Mouse (Mus musculus): ENCODE measurements at regions not wholly inside any gene's neighbourhood (a gene's known extent, or its start where the extent isn't known, plus 50 kb on each side); places are given as distances from the start of the nearest gene placed in this dataset.

- no peak overlapping the region for H3K27ac ChIP-seq (ENCODE audit: control insufficient read depth, insufficient read depth, low read length)
- 94% methylated on average over 2 of the region's 2 CpGs for WGBS
- no peak for TF ChIP-seq POLR2A (IDR thresholded peaks at IDR 0.05; ENCODE audit: control insufficient read depth, extremely low read depth, insufficient read depth, low read length, poor library complexity)
- no peak for TF ChIP-seq CTCF (IDR thresholded peaks at IDR 0.05; ENCODE audit: borderline replicate concordance, control insufficient read depth, extremely low read depth, insufficient read depth, low read length, poor library complexity)
- no peaks in the 10 kb centered on the region for H3K27me3 ChIP-seq (ENCODE audit: control insufficient read depth, insufficient read depth, low read length)
- H3K4me3 ChIP-seq (ENCODE audit: control insufficient read depth, insufficient read depth, low read length): no peak overlapping the region
- no peaks in the 10 kb centered on the region for H3K4me1 ChIP-seq (replicated peaks; ENCODE audit: control insufficient read depth, insufficient read depth, low read length)
- H3K36me3 ChIP-seq (ENCODE audit: control insufficient read depth, insufficient read depth, low read length): no peaks in the 10 kb centered on the region
- DNase-seq: no peak
Measured at GRCm38 (mm10) chr6:73401059-73401458, 68.4 kb downstream of the 4931417E11Rik start.

GRCm38 (mm10) chr6:73389301-73389700 lies 80.2 kb downstream of the 4931417E11Rik start:
- no peak for TF ChIP-seq POLR2A (IDR thresholded peaks at IDR 0.05; ENCODE audit: control insufficient read depth, extremely low read depth, insufficient read depth, low read length, poor library complexity)
- TF ChIP-seq CTCF (IDR thresholded peaks at IDR 0.05; ENCODE audit: borderline replicate concordance, control insufficient read depth, extremely low read depth, insufficient read depth, low read length, poor library complexity): no peak
- H3K4me3 ChIP-seq (ENCODE audit: control insufficient read depth, insufficient read depth, low read length): no peak overlapping the region
- H3K4me1 ChIP-seq (replicated peaks; ENCODE audit: control insufficient read depth, insufficient read depth, low read length): no peaks in the 10 kb centered on the region
- H3K27ac ChIP-seq (ENCODE audit: control insufficient read depth, insufficient read depth, low read length): no peak overlapping the region
- WGBS: 71% methylated on average over 6 of the region's 6 CpGs
- no peaks in the 10 kb centered on the region for H3K36me3 ChIP-seq (ENCODE audit: control insufficient read depth, insufficient read depth, low read length)
- H3K27me3 ChIP-seq (ENCODE audit: control insufficient read depth, insufficient read depth, low read length): no peaks in the 10 kb centered on the region
- no peak for DNase-seq

GRCm38 (mm10) chr6:73386261-73386660 lies 83.2 kb downstream of the 4931417E11Rik start:
- DNase-seq: no peak
- no peaks in the 10 kb centered on the region for H3K27me3 ChIP-seq (ENCODE audit: control insufficient read depth, insufficient read depth, low read length)
- 95% methylated on average over 3 of the region's 3 CpGs for WGBS

DNA sequence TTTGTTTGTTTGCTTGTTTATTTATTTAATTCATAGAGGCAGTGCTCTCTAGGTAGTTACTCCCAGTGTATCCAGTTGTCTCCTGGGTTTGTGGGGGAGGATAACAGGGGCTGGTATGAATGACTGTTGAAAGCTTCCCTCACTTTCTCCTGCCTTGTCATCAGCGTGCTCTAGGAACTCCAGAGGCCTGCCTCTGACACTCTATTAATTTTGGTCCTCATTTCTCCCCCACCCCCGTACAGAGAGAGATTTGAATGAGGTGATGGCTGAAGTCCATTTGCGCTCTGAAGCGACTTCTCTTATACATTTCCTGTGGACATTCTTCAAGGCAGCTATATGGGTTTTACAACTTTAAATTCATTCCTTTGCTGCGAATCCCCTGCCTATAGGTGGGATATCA lies 89.6 kb downstream of the 4931417E11Rik start:
- TF ChIP-seq CTCF (IDR thresholded peaks at IDR 0.05; ENCODE audit: borderline replicate concordance, control insufficient read depth, extremely low read depth, insufficient read depth, low read length, poor library complexity) (no peak), POLR2A (IDR thresholded peaks at IDR 0.05; ENCODE audit: control insufficient read depth, extremely low read depth, insufficient read depth, low read length, poor library complexity) (no peak)
- no peak for DNase-seq
- Histone ChIP-seq H3K27ac (ENCODE audit: control insufficient read depth, insufficient read depth, low read length) (no peak overlapping the region), H3K4me3 (ENCODE audit: control insufficient read depth, insufficient read depth, low read length) (no peak overlapping the region), H3K4me1 (replicated peaks; ENCODE audit: control insufficient read depth, insufficient read depth, low read length) (no peaks in the 10 kb centered on the region), H3K36me3 (ENCODE audit: control insufficient read depth, insufficient read depth, low read length) (no peaks in the 10 kb centered on the region), H3K27me3 (ENCODE audit: control insufficient read depth, insufficient read depth, low read length) (no peaks in the 10 kb centered on the region)
- 89% methylated on average over 5 of the region's 5 CpGs for WGBS

More at GRCm38 (mm10) chr6:73386261-73386660, 83.2 kb downstream of the 4931417E11Rik start:
- TF ChIP-seq CTCF (IDR thresholded peaks at IDR 0.05; ENCODE audit: borderline replicate concordance, control insufficient read depth, extremely low read depth, insufficient read depth, low read length, poor library complexity): no peak
- no peak for TF ChIP-seq POLR2A (IDR thresholded peaks at IDR 0.05; ENCODE audit: control insufficient read depth, extremely low read depth, insufficient read depth, low read length, poor library complexity)
- H3K4me1 ChIP-seq (replicated peaks; ENCODE audit: control insufficient read depth, insufficient read depth, low read length): no peaks in the 10 kb centered on the region
- H3K27ac ChIP-seq (ENCODE audit: control insufficient read depth, insufficient read depth, low read length): no peak overlapping the region
- H3K36me3 ChIP-seq (ENCODE audit: control insufficient read depth, insufficient read depth, low read length): no peaks in the 10 kb centered on the region
- H3K4me3 ChIP-seq (ENCODE audit: control insufficient read depth, insufficient read depth, low read length): no peak overlapping the region

- TF ChIP-seq POLR2A (IDR thresholded peaks at IDR 0.05; ENCODE audit: control insufficient read depth, extremely low read depth, insufficient read depth, low read length, poor library complexity) (no peak), CTCF (IDR thresholded peaks at IDR 0.05; ENCODE audit: borderline replicate concordance, control insufficient read depth, extremely low read depth, insufficient read depth, low read length, poor library complexity) (no peak)
- no peaks in the 10 kb centered on the region for H3K27me3 ChIP-seq (ENCODE audit: control insufficient read depth, insufficient read depth, low read length)
- no peak overlapping the region for H3K27ac ChIP-seq (ENCODE audit: control insufficient read depth, insufficient read depth, low read length)
- no peak overlapping the region for H3K4me3 ChIP-seq (ENCODE audit: control insufficient read depth, insufficient read depth, low read length)
- no peaks in the 10 kb centered on the region for H3K36me3 ChIP-seq (ENCODE audit: control insufficient read depth, insufficient read depth, low read length)
- no peaks in the 10 kb centered on the region for H3K4me1 ChIP-seq (replicated peaks; ENCODE audit: control insufficient read depth, insufficient read depth, low read length)
- WGBS: 93% methylated on average over 8 of the region's 8 CpGs
- no peak for DNase-seq
Measured at GRCm38 (mm10) chr6:73377884-73378283, 91.6 kb downstream of the 4931417E11Rik start.

DNA sequence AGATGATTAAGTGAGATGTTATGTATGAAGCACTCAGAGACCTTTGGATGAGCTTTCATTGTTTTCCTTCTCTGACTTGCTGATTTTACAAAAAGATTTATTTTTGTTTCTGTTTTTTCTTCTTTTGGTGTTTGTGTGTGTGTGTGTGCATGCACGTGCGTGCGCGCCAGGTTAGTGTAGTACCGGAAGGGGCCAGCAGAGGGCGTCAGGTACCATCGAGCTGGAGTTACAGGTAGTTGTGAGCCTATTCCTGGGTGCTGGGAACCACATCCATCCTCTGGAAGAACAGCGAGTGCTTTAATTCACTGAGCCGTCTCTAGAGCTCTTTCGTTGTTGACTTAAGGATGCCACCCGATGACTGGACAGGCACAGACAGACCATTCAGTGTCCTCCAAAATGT lies 93.2 kb downstream of the 4931417E11Rik start:
- Histone ChIP-seq H3K27me3 (ENCODE audit: control insufficient read depth, insufficient read depth, low read length) (no peaks in the 10 kb centered on the region), H3K4me1 (replicated peaks; ENCODE audit: control insufficient read depth, insufficient read depth, low read length) (no peaks in the 10 kb centered on the region), H3K36me3 (ENCODE audit: control insufficient read depth, insufficient read depth, low read length) (no peaks in the 10 kb centered on the region), H3K4me3 (ENCODE audit: control insufficient read depth, insufficient read depth, low read length) (no peak overlapping the region), H3K27ac (ENCODE audit: control insufficient read depth, insufficient read depth, low read length) (no peak overlapping the region)
- TF ChIP-seq POLR2A (IDR thresholded peaks at IDR 0.05; ENCODE audit: control insufficient read depth, extremely low read depth, insufficient read depth, low read length, poor library complexity) (no peak), CTCF (IDR thresholded peaks at IDR 0.05; ENCODE audit: borderline replicate concordance, control insufficient read depth, extremely low read depth, insufficient read depth, low read length, poor library complexity) (peak; percentile 43; the same call in 1 of the 2 replicates)
- no peak for DNase-seq
- 98% methylated on average over 11 of the region's 11 CpGs for WGBS

DNA sequence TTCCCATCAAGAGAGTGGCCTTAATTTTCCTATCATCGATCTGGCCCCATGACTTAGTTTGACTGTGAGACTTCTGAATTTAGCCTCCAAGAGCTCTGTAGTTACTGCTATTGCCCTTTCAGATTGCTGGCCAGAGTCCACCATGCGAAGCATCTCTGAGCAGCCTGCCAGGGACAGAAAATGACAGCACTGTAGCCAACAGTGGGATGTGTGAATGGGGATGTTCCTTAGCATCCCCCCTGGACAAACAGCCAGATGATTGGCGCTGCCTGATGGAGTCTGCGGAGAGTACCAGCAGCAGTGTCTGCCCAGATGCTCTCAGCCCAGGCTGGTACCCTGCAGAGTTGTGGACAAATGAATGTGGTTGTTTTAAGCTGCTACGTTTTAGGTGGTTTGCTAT lies 96.6 kb downstream of the 4931417E11Rik start:
- Histone ChIP-seq H3K4me3 (ENCODE audit: control insufficient read depth, insufficient read depth, low read length) (no peak overlapping the region), H3K27ac (ENCODE audit: control insufficient read depth, insufficient read depth, low read length) (no peak overlapping the region), H3K36me3 (ENCODE audit: control insufficient read depth, insufficient read depth, low read length) (no peaks in the 10 kb centered on the region), H3K4me1 (replicated peaks; ENCODE audit: control insufficient read depth, insufficient read depth, low read length) (no peaks in the 10 kb centered on the region), H3K27me3 (ENCODE audit: control insufficient read depth, insufficient read depth, low read length) (no peaks in the 10 kb centered on the region)
- TF ChIP-seq POLR2A (IDR thresholded peaks at IDR 0.05; ENCODE audit: control insufficient read depth, extremely low read depth, insufficient read depth, low read length, poor library complexity): no peak
- no peak for TF ChIP-seq CTCF (IDR thresholded peaks at IDR 0.05; ENCODE audit: borderline replicate concordance, control insufficient read depth, extremely low read depth, insufficient read depth, low read length, poor library complexity)
- WGBS: 77% methylated on average over 5 of the region's 5 CpGs
- no peak for DNase-seq
